Mouse (Mus musculus) heart, adult 2 months (tissue): Measurements from ENCODE around the gene Gm9747.

Experiments used
- CTCF ChIP-seq: fragments of 200-600 bp; IDR thresholded peaks from 2 replicates; pipeline ENCODE4 v1.8.1; 2022; ENCODE audit warnings: antibody characterized with exemption, mild to moderate bottlenecking, moderate library complexity
- POLR2A ChIP-seq: fragments of 200-500 bp; IDR thresholded peaks from 2 replicates; pipeline ENCODE4 v1.6.1; 2011; ENCODE audit warnings: mild to moderate bottlenecking, low read depth, low read length, control low read depth; ENCODE audit not compliant: insufficient read depth

DNA sequence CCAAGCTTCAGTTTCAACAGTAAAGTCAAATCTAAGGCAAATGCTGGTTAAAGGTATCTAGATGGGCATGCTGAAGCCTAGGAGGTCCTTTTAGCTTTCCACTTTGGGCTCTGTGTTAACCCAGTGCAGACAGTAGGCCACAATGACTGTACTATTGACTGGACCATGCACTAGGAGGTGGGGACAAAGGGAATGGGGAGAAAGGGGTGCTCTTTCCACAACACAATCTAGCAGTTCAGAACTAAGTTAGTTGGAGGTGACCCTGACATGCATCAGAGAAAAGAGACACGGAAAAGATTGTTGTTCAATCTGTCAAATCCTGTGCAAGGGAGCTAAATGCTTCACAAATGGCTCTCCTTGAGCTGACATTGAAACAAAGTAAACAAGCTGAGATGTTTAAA, 51.0 kb downstream of the Gm9747 start:
- TF ChIP-seq CTCF (no peak), POLR2A (no peak)
